Mouse (Mus musculus) embryo, embryonic 11.5 days (tissue): ENCODE results near the gene Cog6.

ENCODE experiments used
- DNase-seq: peaks from one replicate; pipeline ENCODE4 v3.0.0-alpha.2; 2012; ENCODE audit warnings: low read depth, low spot score

Gene Cog6

DNA sequence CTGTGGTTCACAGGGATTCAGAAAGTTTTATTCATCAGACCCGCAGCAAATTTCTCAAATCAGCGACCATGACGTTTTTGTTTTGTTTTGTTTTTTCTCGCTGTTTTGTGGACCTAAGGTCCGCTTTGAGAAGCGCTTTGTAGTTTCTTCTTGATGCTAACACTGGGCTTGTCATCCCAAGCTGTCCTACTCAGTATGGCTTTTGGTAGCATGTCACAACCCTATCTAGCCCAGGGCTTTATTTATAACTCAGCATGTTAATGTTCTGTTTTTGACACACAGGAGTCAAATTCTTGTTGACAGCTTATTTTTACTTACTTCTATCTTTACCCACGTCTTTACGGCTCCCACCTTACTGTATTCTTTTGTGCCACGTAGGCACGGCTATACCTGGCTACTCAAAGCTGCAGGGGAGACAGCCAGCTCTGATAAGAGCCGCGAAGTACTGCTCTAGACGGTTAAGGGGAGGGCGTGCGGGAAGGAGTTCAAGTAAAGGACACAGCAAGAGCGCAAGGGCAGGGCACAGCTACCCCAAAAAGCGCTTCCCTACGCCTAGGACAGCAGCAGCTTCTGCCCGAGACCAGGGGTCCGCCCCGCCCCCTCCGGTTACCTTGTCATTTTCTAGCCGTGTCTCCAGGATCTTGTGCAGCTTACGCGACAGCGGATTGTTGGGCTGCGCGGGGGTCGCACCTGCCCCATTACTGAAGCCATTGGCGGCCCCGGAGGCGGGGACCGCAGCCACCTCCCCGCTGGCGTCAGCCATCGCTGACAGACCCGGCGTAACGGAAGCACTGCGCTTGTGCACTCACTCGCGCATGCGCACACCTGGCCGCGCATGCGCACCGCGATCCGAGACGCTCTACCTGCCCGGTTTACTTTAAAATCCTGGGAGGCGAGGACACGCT is at the start of gene Cog6:
TSS of gene Cog6 (minus strand) at position 802 of the 905 bp plus-strand sequence.
- peak; percentile 74 for DNase-seq

DNA sequence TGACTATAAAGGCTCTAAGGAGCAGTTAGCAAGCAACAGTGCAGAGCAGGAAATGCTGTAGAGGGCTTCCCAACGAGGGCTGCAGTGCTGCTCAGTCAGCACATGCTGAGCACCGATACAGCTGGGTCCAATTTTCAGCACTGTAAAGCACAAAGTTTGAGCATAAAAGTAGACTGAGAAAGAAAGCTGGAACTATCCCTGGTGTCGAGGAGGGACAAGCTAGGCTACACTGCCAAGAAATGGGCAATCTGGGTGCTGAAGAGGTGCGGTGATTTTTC is 49.0 kb upstream of the Cog6 start:
- no peak for DNase-seq

DNA sequence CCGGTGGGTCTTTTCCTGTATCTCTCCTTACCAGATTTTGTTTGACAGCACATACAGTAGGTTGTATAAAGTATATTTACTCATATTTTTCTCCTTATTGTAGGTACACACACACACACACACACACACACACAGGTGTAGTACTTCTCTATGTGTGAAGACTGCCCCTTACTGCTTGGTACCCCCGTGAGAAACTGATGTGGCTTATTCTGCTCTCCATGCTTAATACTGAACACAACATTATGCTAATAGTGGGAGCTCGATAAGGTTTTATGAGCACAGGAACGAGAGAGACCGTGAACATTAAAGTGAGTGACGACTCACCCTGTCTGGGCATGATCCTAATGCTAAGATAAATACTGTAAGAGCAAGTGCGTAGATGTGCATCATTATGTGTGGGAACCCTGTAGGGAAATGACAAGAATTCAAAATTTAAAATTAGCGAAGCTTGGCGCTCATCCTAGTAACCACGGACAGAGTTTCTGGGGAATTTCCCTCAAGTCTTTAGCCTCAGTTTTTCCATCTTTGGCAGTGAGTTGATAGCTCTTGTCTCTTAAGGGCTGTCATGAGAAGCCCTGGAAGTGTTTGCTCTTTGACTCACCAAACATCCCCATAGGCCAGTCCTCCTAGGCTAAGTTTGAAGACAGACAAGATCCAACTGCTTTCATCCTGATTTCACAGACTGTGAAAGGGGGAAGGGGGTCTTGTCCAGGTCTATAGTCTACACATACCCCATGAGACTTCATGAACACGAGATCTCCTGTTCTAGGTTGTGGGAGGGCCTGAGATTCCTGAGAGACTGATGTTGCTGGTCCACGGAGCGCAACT is 48.4 kb upstream of the Cog6 start:
- DNase-seq = no peak

DNA sequence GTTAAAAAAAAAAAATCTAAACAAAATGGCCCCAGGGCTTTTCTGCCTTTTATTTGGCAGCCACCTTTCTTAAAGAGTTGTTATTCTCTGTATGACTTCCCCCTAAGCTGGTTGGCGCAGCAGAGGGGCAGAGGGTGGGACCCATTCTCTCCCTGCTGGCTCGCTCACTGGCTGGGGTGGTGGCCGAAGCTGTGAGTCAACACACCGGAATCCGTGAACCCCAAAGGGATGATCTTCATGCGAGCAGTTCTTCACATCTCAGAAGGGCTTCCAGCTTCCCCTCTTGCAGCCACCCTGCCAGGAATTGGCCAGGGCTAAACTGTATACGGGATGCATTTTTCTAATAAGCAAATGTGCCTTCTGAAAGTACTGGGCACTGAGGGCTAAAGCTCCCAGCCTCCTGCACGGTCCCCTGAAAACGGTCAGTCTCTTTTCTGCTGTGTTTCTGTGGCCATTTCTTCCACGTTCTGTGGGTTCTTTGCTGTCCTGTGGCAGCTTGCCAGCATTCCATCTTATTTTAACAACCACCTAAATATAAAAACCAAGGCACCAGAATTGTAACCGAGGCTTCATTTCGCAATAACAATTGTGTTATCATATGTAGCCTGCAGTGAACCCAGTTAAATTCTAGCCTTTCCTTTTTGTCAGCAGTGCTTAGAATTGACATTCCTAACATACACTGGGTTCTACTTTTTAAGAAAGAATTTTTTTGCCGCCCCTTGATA is 46.5 kb upstream of the Cog6 start:
- no peak for DNase-seq

DNA sequence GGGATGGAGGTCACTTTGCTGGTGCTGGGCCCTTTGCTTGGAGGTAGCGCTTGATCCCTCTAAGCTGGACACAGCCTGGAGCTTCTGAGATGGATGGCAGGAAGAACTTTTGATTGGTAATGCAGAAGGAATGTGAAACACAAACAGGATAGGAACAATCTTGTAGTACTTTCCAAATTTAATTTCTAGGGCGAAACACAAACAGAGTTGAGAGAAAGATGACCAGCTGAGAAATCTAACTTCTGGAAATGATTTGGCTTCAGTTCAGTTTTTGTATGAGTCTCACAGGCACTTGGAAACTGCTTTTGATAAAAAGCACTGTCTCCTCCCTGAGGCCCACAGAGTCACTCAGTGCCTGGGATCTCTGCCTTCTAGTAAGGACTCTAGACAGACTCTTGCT is 42.9 kb upstream of the Cog6 start:
- no peak for DNase-seq

DNA sequence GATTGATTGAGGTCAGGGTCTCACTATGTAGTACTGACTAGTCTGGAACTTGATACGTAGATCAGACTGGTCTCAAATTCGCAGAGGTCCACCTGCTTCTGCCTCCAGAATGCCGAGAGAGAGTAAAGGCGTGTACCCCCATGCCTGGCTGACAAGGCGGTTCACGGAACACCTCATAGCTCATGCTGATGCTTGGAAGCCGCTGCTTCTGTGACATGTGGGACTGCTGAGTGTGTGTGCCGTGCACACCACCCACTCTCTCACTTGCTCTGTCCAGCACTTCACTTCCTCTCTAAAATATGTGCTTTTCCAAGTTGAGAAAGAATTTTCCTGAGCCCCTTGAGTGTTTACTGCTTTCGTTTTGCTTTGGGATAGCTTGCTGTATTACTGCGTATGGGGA is 39.4 kb upstream of the Cog6 start:
- no peak for DNase-seq

DNA sequence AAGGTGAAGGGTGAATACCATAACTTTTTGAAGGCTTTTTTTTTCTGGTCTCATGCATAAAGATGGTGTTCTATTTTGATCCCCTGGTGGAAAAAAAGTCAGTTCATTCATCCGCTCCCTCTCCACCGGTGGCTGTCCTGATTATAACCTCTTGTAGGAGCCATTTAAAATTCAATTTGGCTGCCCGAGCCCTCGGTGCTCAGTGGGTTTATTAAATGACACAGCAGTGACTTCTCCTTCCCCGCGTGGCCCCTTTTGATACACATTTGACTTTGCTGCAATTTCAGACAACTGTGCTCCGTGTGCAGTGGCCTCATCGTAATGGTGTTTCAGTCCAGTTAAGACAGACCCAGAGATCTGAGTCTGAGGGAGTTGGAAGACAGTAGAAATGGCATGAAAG is 35.3 kb upstream of the Cog6 start:
- DNase-seq = no peak

DNA sequence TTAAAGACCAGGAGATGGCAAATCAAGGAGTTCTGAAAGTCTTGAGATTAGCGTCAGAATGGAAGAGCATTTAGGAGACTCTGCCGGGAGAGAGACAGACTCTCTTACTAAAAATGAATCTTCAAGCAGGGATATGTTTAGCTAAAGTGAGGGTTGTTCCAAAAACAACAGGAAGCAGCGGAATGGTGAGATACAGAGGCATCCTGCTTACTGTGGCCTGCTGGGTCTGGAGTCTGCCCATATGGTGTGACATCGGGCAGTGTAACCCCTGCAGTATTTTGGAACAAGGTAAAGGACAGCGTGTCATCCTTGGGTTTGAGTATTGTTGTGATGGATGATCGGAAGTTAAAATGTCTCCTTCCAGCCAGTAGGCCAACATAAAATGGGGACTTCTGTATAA is 29.3 kb upstream of the Cog6 start:
- DNase-seq = no peak

DNA sequence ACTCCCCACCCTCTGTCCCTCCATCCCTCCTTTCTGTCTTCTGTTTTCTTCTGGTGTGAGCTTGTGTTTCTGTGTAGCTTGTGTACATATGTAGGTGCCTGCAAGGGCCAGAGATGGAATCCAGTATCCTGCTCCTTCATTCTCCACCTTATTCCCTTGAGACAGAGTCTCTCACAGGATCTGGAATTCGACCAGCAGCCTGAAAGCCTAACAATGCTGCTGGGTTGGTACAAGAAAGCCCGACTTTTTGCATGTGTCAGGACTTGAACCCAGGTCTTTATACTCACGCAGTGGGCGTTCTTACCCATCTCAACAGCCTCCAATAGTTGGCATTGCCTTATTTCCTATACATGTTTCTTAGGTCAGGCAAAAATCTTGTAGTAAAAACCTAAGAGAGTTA is 28.7 kb upstream of the Cog6 start:
- no peak for DNase-seq

DNA sequence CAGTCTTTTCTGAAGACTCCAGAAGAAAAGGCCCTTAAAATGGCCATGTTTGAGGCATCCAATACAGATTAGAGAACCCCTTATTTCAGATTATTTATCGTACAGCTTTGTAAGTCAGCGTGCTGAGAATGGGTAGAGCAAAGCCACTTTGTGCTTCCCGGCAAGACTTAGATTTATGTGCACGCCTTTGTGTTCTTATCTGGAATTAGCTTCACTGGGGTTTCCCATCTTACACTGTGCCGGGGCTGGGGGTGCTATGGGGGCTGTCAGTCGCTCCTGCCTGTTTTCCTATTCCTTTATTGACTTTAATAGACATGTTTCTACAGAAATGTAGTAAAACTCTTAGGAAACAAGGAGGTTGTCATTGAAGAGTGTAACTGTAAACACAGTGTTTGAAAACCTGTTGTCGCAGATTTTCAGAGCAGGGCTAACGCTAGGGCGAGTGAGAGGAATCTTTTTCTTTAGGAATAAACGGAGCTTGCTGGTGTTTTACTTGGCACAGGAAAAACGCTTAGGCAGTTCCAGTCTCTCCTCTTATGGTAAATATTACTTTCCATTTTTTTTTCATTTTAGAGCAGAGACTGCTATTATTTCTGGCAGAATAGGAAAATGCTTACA is 27.8 kb upstream of the Cog6 start:
- peak; percentile 19 for DNase-seq

DNA sequence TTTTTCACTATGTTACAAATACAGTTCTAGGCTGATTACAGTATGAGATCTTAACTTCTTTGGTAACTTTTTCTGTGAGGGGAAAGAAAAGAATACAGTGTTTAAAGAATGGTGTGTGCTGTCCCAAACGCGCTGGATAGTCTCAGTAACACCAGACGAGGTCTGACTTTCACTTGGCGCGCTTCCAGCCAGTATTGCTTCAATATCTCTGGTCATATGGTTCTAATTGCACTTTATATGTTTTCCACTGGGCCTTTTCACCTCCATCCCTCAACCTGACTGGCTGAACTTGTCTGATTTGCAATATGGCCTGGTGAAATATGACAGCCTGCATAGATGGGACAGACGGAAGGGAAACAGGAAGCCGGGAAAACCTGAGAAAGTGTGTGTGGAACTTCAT is 27.2 kb upstream of the Cog6 start:
- DNase-seq = peak; percentile 57

DNA sequence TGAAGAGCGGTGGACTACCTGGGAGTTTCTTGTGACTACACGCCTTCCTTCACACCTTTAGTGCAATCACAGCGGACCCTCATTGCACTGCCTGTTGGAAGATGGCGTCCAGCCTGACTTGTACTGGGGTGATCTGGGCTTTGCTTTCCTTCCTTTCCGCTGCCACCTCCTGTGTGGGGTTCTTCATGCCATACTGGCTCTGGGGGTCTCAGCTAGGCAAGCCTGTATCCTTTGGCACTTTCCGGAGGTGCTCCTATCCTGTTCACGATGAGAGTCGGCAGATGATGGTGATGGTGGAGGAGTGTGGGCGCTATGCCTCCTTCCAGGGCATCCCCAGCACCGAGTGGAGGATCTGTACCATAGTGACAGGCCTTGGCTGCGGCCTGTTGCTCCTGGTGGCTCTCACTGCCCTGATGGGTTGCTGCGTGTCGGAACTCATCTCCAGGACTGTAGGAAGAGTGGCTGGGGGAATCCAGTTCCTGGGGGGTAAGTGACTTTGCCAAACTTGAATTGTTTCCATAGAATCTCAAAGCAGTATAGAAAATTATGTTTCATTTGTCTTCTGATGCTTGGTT is 26.3 kb upstream of the Cog6 start:
- DNase-seq = no peak

DNA sequence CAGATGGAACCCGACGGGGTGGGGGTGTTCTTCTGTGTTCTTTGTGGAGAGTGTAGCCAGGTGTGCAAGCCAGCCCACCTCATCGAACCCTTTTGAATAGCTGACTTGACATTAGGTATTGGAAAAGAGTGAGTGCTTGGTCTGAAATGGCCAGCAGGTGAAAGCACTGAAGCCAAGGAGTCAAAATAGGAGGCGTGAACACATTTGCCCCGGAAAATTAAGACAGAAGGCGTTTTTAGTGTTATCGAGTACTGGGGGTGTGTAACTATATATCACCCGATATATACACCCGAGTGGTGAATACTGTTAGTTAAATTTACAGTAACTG is 25.2 kb upstream of the Cog6 start:
- no peak for DNase-seq

DNA sequence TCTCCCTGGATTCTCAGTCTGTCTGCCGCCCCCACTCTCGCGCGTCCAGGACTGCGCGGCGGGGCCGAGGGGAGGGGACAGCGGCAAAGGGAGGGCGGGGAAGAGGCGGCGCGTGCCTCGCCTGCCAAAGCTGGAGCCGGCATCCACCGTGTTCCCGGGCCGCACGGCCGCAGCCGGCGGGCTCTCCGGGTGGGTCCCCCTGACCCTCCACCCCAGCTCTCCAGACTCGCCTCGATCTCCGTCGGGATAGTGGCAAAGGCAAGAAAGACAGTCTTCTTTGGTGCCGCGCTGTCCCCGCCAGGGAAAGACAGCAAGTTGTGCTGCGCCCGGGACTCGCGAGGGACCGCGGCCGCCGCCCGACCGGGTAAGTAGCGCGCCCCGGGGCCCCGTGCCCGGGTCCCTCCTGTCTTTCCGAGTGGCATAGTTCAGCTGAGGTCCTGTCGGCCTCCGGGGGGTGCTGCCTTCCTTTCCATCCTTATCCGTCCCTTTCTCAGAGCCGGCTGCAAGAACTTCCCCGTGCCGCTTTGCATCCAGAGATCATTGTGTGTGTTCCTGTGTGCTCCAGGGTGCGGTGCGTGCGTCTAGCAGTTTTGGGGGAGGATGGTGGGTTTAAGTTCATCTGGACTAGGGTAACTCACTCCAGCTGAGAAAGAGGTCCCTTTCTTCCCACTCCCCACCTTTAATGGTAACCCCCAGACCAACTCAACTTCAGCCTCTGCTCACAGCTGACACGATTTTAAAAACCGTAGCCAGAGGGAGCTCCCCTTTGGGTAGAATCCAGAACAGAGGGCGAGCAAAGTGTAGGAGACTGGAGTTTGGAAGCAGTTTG is 24.6 kb upstream of the Cog6 start, which contains the start of gene Lhfp:
TSS of gene Lhfp (plus strand) at position 118 of the 829 bp plus-strand sequence.
- peak; percentile 53 for DNase-seq

DNA sequence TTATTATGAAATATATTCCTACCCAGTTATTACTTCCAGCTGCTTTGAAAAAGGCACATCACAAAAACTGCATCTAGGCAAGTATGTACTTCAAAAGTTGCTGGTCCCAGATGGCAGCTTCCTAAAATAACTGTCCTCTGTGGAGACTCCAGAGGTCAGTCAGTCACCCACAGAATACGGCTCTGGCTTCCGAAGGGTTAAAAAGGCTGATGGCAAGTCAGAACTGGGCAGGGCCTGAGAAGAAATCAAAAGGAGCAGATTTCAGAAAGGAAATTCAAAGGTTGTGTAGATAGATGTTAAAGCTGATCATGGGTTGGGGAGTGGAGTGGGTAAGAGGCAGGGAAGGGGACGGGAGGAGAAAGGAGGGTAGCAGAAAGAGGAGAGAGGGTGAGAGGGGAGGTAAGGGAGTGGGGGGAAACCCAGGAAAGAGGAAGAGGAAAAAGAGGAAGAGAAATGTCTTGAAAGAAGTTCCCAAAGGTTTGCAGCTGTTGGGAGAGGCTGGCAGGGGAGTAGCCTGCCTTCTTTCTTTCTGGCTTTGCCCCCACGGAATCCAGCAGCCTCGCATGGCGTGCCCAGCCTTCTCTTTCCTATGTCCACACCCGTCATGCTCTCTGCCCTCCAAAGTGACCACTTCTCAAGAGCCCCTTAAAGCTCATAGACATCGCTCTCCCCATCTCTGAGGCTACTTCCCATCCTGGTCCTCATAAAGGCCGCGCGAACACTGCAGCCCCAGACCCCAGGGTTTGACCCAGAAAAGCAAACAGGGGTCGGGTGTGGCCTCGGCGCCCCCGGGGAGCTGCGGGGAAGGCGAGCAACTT is 23.8 kb upstream of the Cog6 start:
- DNase-seq = no peak

DNA sequence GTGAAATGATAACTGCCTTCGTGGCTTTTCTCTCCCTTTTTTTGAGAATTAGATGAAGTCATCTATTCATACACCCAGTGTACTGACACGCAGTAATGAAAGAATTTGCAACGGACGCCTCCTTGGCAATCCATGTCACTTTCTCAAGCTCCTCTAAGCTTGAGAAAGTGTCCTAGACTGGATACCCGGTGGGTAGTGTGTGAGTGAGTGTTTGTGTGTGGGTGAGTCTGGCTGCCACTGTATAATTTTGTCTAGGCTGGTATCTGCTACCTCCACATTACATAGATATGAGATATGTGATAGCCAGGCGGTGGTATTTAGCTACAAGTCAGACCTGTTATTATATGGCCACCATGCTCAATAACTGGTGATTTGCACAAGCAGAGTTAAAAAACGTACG is 22.7 kb upstream of the Cog6 start:
- DNase-seq = no peak

DNA sequence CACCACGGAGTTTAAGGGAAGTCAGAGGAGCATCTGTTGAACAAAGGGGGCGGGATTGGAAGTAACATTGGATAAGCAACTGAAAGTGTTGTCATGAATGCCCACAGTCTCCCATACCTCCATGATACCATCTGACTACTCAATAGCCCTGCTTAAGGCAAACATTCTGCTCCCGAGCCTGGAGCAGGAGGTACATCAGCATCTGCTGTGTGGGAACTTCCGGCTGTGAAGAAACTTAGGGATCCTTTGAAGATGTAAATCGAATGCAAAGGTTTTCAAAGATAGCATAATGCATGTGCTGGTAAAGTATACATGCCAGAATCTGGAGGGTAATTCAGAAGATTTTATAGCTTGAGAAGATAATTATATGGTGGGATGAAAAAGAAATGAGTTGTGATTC is 21.9 kb upstream of the Cog6 start:
- DNase-seq = no peak

DNA sequence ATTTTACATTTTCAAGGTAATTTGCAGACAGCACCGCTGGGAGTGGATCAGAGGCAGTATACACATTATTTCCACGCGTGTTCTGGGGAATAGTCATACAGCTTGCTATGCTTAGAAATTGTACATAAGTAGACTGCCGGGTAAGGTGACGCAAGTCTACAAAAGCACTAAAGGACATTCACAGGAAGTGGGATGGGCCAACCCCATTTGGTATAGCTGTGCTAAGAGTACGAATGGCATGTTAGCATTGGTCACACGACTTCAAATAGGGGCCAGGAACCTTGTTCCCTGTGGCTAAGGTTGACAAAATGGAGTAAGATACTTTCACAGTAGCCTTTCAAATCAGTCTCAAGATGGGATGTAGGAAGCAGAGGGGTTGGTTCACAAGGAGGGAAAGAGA is 19.9 kb upstream of the Cog6 start:
- DNase-seq = no peak

DNA sequence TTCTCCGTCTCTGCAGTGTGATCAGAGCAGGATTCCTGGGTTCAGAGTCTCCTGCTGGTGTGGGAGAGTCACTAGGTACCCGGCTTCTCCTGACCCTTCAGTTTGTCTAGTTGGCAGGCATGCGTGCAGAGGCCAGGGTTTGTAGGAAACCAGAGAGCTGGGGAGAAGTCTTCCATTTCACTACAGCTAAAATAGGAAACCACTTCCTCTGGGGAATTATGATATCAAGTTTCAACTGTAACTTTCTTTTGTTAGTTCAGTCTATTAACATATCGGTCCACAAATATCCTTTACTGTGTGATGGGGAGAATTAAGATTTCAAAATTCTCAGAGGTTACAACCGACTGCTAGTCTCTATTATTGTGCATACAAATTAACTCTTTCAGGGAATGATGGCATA is 19.0 kb upstream of the Cog6 start:
- no peak for DNase-seq

DNA sequence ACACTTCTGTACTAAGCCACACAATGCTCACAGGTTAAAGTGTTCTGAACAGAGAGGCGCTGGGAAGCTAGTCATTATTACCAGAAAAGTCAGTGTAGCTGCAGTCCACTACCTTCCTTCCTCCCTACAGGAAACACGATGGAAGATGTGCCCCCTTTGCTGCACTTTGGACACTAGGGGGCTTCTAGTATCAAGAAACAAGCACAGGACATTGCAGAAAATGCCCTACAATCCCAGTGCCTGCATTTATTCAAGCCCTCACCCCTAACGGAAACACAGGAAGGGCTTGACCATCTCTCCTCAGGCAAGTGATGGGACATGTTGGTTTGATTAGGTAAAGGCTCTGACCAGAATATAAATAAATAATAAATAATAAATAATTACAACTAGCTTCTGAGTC is 16.4 kb upstream of the Cog6 start:
- peak; percentile 43 for DNase-seq
